Mouse (Mus musculus): Measurements from ENCODE around the gene Il11.

Il11 gene

DNA sequence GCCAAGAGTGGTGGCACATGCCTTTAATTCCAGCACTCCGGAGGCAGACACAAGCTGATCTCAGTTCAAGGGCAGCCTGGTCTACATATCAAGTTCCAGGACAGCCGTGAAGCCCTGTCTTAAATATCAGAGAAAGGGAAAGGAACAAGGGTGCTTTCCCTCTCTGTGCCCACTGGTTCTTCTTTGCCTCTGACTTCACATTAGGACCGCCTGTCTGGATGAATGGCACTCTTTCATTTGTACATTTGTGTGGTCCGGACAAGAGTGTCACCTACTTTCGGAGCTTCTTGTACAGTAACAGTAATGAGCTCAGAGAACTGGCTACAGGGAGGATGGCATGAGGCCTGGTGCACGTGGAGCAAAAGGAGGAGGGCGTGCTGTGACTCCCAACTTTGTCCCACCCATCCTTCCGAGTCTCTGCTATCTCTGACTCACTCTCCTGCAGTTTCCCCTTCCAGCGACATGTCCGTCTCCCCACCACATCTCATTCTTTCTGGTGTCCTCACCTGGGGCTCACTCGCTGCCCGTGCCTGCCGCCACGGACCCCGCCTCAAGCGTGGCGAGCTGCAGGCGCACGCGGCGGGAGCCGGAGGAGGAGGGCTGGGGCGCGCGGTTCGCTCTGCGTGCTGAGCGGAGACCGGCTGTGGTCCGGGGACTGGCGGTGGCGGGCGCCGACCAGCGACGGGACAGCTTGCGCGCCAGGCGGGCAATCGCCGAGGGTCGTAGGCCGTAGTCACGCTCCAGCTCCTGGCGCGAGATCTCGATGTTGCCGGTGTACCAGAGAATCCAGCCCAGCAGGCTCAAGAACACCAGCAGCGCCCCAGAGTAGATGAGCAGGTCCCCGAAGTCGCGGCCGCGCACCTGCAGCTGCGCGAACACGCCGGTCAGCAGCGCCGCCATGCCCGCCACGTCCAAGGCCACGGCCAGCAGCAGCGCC is 6.1 kb upstream of the Il11 start:
- DNase-seq (ENCODE audit: extremely low spot score, low read depth, low spot score): no peak

- DNase-seq (ENCODE audit: extremely low spot score, low read depth, low spot score): no peak
Observed at GRCm38 (mm10) chr7:4783667-4784268, 1.1 kb upstream of the Il11 start.

DNA sequence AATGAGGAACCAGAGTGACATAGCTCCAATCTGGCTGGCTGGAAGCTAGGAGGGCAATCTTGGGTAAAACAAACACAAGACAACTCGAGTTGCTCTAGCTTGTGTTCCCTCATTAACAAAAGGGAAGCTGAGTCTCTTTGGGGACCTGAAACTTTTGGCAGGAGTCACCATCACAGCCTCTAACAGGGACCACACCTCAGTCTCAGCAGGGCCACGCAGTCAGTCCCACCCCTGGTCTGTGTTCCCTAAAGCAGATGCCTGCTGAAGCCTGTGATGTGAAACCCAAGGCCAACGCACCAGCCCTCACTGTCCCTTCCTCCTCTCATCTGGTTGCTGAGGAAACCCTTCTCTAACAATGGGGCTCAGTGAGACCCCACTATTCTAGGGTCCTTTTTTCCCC is 529 bp downstream of the Il11 start:
- DNase-seq (ENCODE audit: extremely low spot score, low read depth, low spot score): no peak

DNA sequence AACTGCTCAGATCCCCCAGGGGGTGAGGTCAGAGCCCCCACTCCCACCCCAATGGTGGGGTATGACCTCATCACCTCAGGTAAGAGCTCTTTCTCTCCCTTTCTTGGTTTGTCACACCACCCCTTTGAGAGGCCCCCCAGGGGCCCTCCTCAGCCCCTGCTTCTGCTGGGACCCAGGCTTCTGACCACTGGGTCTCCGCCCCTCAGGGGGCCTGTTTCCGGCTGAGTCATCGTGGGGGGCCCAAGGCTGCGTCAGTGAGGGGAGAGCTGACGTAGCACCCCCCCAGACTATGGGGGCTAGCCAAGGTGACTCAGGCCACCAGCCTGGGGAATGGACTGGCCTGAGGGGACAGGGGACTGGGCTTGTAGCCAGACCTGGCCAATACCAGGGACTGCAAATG is 2.7 kb downstream of the Il11 start:
- DNase-seq (ENCODE audit: extremely low spot score, low read depth, low spot score): no peak

- DNase-seq (ENCODE audit: extremely low spot score, low read depth, low spot score): no peak
Observed at GRCm38 (mm10) chr7:4777851-4778637, 4.6 kb downstream of the Il11 start.

DNA sequence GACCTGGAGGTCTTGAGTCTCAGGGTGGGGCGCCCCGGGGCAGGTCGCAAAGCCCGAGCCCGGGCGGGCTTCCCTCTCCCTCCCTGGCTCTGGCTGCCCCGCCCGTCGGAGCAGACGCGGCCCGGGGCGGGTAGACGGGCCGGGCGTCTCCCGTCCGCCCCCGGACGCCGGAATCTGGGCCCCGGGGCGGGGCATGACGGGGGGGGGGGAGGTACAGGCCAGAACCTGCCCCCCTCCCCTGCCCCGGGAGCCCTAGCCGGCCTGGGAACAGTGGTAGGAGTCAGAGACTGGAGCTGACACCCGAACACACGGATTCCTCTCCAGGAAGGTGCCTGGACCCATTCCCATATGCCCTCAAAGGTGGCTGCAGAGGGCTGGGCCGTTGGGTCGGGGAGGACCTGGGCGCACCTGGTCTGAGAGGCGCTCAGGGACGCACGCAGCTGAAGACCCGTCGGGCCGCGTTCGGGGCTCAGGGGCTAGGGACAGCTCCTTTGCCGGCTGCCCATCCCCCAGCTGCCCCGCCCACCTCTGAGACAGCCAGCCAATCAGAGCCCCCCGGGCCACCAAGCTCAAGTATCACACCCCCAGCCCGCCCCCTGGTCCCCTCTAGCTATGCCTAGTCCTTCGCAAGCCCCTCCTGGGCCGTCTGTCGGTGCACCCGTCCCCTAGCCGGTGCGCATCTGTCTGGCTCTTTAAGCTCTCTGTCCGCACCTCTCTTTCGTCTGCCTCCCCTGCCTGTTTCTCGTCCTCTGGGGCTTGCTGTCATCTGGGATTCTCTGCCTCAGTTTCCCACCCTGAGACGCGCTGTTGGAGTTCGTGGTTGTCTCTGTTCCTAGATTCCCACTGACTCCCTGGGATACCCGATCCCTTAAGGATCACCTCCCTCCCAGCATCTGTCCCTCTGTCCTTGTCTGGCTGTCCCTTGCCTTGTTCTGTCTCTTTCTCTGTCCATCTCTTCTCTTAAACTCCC is 5.5 kb downstream of the Il11 start:
- no peak for DNase-seq (ENCODE audit: extremely low spot score, low read depth, low spot score)

DNA sequence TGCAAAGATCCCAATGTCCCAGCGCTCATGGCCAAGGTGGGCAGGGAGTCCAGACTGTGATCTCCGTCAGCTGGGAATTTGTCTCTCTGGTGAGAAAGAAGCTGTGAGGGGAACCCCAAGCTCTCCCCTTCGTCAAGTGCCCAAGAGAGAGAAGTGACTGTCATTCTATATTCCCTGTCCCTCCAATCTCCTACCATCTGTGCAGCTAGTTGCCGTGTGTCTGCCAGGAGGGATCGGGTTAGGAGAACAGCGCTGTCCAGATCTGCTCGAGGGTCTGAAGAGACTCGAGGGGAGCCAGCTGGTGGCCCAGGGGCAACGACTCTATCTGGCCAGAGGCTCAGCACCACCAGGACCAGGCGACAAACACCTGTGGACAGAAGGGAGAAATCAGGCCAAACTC is 6.5 kb downstream of the Il11 start:
- DNase-seq (ENCODE audit: extremely low spot score, low read depth, low spot score): no peak

- no peak for DNase-seq (ENCODE audit: extremely low spot score, low read depth, low spot score)
Observed at GRCm38 (mm10) chr7:4771202-4771601, 11.5 kb downstream of the Il11 start, which contains the start of gene Fam71e2. TSS of gene Fam71e2 (minus strand) at chr7:4771302.

DNA sequence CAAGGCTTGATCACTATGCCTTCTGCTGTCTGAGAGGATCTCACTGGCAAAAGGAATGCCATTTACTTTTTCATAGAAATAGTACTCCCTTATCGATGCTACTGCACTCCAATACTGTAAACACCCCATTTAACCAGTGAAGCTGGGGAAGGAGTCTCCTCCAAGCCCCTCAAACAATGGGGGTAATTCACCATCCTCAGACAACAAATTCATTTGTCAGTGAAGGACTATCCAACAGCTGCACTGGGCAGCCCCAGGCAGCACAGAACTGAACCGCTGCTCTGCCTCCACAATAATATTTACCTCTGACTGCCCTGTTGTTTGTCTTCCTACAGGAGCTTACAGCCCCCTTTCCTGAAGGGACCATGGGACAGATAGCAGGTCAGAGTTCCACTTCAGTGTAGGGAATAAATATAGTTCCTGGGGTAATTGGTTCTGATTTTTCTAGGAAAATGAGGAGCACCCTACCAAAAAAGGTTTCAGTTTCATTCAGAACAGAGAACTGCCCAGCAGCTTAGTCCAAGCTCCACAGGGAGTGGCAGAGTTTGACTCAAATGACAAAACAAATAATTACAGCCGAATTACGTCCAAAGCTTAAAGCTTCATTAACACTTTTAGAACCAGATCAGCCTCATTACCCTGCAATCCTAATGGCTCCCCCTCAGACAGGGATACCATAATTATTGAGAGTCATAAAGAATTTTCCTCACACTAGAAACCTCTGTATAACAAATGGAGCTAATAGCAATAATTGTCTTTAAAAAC is 17.5 kb downstream of the Il11 start:
- DNase-seq (ENCODE audit: extremely low spot score, low read depth, low spot score): no peak

GRCm38 (mm10) chr7:4759670-4760069 is 23.0 kb downstream of the Il11 start:
- DNase-seq (ENCODE audit: extremely low spot score, low read depth, low spot score): no peak

DNA sequence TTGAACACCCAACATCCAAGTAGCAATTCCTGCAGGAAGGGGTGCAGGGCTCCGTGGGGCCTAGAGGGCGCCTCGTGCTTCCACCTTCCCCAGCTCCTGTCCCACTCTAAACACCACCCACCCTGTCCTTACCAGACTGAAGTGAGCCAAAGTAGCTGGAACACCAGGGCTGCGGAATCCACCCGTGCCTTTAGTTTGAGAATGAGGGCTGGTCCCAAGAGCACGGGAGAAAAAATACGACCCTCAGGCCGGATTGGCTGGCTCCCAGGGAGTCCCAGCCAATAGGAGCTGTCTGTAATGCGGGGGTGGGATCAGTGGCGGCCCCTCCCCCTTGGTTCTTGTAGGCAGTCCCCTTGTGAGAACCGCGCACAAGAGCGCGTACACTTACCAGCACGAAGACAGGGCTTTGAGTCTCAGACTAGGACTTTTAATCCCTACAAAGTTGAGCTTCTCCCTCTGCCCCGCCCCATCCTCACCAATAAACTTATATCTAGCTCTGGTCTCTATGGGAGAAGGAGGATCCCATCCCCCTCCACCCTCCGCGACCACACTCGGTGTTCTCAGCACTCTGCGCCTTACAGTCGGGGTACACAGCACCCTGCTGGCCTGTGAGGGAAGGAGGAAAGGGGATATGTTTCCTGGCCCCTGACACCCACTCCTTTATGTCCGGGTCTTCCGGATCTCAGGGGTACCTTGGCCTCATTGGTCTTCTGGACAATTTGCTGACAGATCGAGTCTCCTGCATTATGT is 29.7 kb downstream of the Il11 start, which contains the start of gene Cox6b2:
Cox6b2 (minus strand) TSS at position 274 of the 750 bp plus-strand sequence.
- DNase-seq (ENCODE audit: extremely low spot score, low read depth, low spot score): peak; percentile 42

GRCm38 (mm10) chr7:4751971-4752820 is 30.5 kb downstream of the Il11 start:
- peak; percentile 24 for DNase-seq (ENCODE audit: extremely low spot score, low read depth, low spot score)

GRCm38 (mm10) chr7:4749169-4749568 is 33.5 kb downstream of the Il11 start:
- no peak for DNase-seq (ENCODE audit: extremely low spot score, low read depth, low spot score)

- no peak for DNase-seq (ENCODE audit: extremely low spot score, low read depth, low spot score)
Observed at GRCm38 (mm10) chr7:4748321-4748720, 34.3 kb downstream of the Il11 start.

- DNase-seq (ENCODE audit: extremely low spot score, low read depth, low spot score): no peak
Observed at GRCm38 (mm10) chr7:4747156-4747899, 35.3 kb downstream of the Il11 start.

DNA sequence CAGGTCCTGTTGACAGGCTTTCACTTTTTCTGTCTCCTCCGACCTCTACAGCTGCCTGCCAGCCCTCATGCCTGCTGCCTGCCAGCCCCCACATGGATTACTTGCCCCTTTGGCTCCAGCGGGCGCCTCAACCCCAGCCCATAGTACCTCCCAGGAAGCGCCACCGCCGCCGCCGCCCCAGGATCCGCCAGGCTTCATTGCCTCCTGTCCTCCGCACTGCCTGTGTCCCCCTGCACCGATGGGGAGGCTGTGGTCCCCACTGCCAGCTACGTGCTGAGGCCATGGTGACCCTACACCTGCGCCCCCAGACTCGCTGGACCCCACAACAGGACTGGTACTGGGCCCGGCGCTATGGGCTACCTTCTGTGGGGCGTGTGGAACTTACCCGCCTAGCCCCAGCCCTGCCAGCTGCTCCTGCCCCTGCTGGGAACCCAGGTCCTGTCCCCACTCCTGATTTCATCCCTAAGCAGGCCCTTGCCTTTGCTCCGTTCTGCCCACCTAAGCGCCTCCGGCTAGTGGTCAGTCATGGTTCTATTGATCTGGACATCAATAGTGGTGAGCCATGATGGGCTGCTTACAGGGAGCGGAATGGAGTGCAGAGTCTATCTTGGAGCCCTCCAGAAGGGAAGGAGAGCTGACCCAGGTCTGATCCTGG is 36.2 kb downstream of the Il11 start:
- DNase-seq (ENCODE audit: extremely low spot score, low read depth, low spot score): no peak

GRCm38 (mm10) chr7:4744886-4745285 is 37.8 kb downstream of the Il11 start:
- no peak for DNase-seq (ENCODE audit: extremely low spot score, low read depth, low spot score)

Measured in hindlimb bud, embryonic 11.5 days (tissue).